Mouse (Mus musculus) testis, adult 2 months (tissue): ENCODE data around the gene Capn15.

Experiments used
- CTCF ChIP-seq: fragments of 200-500 bp; IDR thresholded peaks from 2 replicates; pipeline ENCODE4 v1.5.1; 2012; ENCODE audit warnings: low read depth, mild to moderate bottlenecking, inconsistent platforms, low read length, moderate library complexity; ENCODE audit not compliant: control insufficient read depth, insufficient read depth, insufficient replicate concordance
- POLR2A ChIP-seq: fragments of 200-500 bp; IDR thresholded peaks from 2 replicates; pipeline ENCODE4 v1.6.1; 2012; ENCODE audit warnings: low read depth, mild to moderate bottlenecking, inconsistent platforms, low read length, moderate library complexity; ENCODE audit not compliant: control insufficient read depth

- no peak for TF ChIP-seq POLR2A
- no peak for TF ChIP-seq CTCF
Observed at GRCm38 (mm10) chr17:25944366-25945163, 41.0 kb downstream of the Capn15 start, which contains the start of the genes Pigq and Nhlrc4.
